Mouse (Mus musculus): Measurements from ENCODE around the gene Atp8b2. TPM values are rescaled to one million over a fixed set of nuclear protein-coding genes. Genes with fewer than 3 reads are reported as not detected.

The Atp8b2 gene
- 63.4 TPM for polyA plus RNA-seq (2017; shearing (Covaris generic))

GRCm38 (mm10) chr3:89963221-89963763 lies at the start of gene Atp8b2:
Atp8b2 (minus strand) TSS chr3:89963508.

GRCm38 (mm10) chr3:89998612-89999054 lies 35.3 kb upstream of the Atp8b2 start, which contains the start of gene Hax1:
Hax1 (minus strand) TSS chr3:89998780.

GRCm38 (mm10) chr3:89912543-89913391 lies 50.5 kb downstream of the Atp8b2 start, which contains the start of gene Il6ra:
Il6ra (minus strand) TSS chr3:89913196.

Other genes with a start within 250 kb of the Atp8b2 start
- 73.8 TPM for gene Adar, start 248.5 kb downstream of the Atp8b2 start, polyA plus RNA-seq (2017; shearing (Covaris generic))
- 1.1 TPM for gene Chrnb2, start 198.9 kb downstream of the Atp8b2 start, polyA plus RNA-seq (2017; shearing (Covaris generic))
- gene Ube2q1, start 189.9 kb downstream of the Atp8b2 start, polyA plus RNA-seq (2017; shearing (Covaris generic)) = 53.8 TPM
- gene She, start 132.1 kb downstream of the Atp8b2 start, polyA plus RNA-seq (2017; shearing (Covaris generic)) = 1.5 TPM
- 81.1 TPM for gene Il6ra, start 50.3 kb downstream of the Atp8b2 start, polyA plus RNA-seq (2017; shearing (Covaris generic))
- 89.9 TPM for gene Hax1, start 35.3 kb upstream of the Atp8b2 start, polyA plus RNA-seq (2017; shearing (Covaris generic))
- gene 4933434E20Rik, start 88.1 kb upstream of the Atp8b2 start, polyA plus RNA-seq (2017; shearing (Covaris generic)) = 129 TPM
- 204 TPM for gene Ubap2l, start 89.1 kb upstream of the Atp8b2 start, polyA plus RNA-seq (2017; shearing (Covaris generic))
- 930 TPM for gene Tpm3, start 109.1 kb upstream of the Atp8b2 start, polyA plus RNA-seq (2017; shearing (Covaris generic))
- gene Nup210l, start 140.6 kb upstream of the Atp8b2 start, polyA plus RNA-seq (2017; shearing (Covaris generic)) = 0.71 TPM